Mouse (Mus musculus): ENCODE measurements around the gene Cdk5rap3.
A peak's percentile ranks its signal among the peaks of the same experiment; 100 is the strongest.

DNA sequence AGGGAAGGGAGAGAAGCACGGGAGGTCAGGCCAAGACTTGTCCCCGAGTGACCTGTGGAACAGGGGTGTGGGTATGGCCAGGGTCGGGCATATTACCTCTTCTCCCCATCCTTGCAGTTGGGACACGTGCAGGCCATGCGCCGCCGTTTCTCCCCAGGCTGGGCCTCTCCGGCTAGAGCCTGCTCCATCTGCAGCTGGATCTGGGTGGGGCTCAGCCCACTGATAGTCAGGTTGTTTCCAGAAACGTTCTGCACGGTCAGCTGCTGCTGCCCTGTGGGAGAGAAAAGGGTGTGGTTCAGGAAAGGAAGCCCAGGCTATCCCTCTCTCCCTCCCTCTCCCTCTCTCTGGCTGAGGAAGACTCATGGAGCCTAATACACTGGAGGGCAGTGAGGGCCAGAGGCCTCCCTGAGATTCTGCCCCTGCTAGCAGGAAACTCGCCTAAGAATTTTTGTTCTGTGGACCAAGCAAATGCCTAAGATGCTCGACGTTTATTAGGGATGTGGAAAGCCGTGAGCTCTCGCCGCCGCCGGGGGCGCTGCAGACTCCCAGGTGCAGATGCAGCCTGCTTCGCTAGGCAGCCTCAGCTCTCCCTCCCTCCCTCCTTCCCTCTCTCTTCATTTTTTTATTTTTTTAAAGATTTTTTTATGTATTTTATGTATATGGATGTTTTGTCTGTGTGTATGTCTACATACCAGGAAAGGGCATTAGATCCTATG is 39.9 kb upstream of the Cdk5rap3 start:
- TF ChIP-seq POLR2A (IDR thresholded peaks at IDR 0.05; ENCODE audit: control insufficient read depth in 1 of 2, insufficient read depth in 1 of 2, low read depth in 1 of 2, low read length in 2 of 2, poor library complexity in 1 of 2) (peak in 1 of 2 experiments; percentile 32; a peak in 1 of 4 replicates), ETS1 (IDR thresholded peaks at IDR 0.05; ENCODE audit: low read depth, low read length) (peak; percentile 97), NRF1 (IDR thresholded peaks at IDR 0.05; ENCODE audit: insufficient read depth, low read depth, low read length, poor library complexity, severe bottlenecking) (no peak), GATA1 (IDR thresholded peaks at IDR 0.05; ENCODE audit: low read depth, low read length) (peak; percentile 33; the same call in 1 of the 2 replicates), CTCF (IDR thresholded peaks at IDR 0.05 in 2 of 3, conservative IDR thresholded peaks at IDR 0.05 in 1 of 3; ENCODE audit: control insufficient read depth in 1 of 3, insufficient read depth in 1 of 3, low read depth in 2 of 3, low read length in 3 of 3, poor library complexity in 1 of 3, severe bottlenecking in 1 of 3) (peak in 2 of 3 experiments; percentile 30 to 62; a peak in 3 of 6 replicates), RCOR1 (IDR thresholded peaks at IDR 0.05; ENCODE audit: low read depth, low read length) (peak; percentile 70), ZNF384 (IDR thresholded peaks at IDR 0.05; ENCODE audit: low read depth, low read length) (no peak), USF2 (IDR thresholded peaks at IDR 0.05; ENCODE audit: borderline replicate concordance in 1 of 2, insufficient read depth in 1 of 2, low read depth in 1 of 2, low read length in 2 of 2) (0 out of 4 replicates have a peak, but pooled peaks of 1 of the 2 experiments have one; percentile 24), POLR2AphosphoS5 (IDR thresholded peaks at IDR 0.05; ENCODE audit: borderline replicate concordance, low read depth, low read length) (no peak), HCFC1 (IDR thresholded peaks at IDR 0.05; ENCODE audit: low read depth, low read length) (no peak), USF1 (IDR thresholded peaks at IDR 0.05; ENCODE audit: low read depth, low read length) (peak; percentile 67), MAZ (IDR thresholded peaks at IDR 0.05; ENCODE audit: low read depth, low read length) (peak; percentile 56; the same call in 1 of the 2 replicates)
